Mouse (Mus musculus) telencephalon, adult 2 months (tissue): Measurements from ENCODE around the gene Mvp.
A peak's percentile ranks its signal among the peaks of the same experiment; 100 is the strongest.

ENCODE experiments used
- DNase-seq: peaks from one replicate; pipeline ENCODE4 v3.0.0-alpha.2; 2011; ENCODE audit warnings: low read depth, low spot score

Mvp gene

GRCm38 (mm10) chr7:127014320-127014719 is at the start of gene Mvp:
TSS of gene Mvp (minus strand) at chr7:127014621.
- no peak for DNase-seq

- DNase-seq: peak; percentile 52
These were observed 40.7 kb upstream of the Mvp start for GRCm38 (mm10) chr7:127055026-127055585.

- peak; percentile 78 for DNase-seq
These were observed 27.6 kb upstream of the Mvp start, which contains the start of gene Kif22 for GRCm38 (mm10) chr7:127041851-127042672. TSS of gene Kif22 (minus strand) at chr7:127042471.

- DNase-seq: no peak
These were observed 16.8 kb upstream of the Mvp start for GRCm38 (mm10) chr7:127031244-127031643.

GRCm38 (mm10) chr7:127030172-127030571 is 15.8 kb upstream of the Mvp start:
- no peak for DNase-seq

- DNase-seq: no peak
These were observed 13.5 kb upstream of the Mvp start for GRCm38 (mm10) chr7:127027885-127028284.

- DNase-seq: peak; percentile 100
These were observed 12.7 kb upstream of the Mvp start, which contains the start of gene Maz for GRCm38 (mm10) chr7:127026984-127027726. TSS of gene Maz (minus strand) at chr7:127027037.

GRCm38 (mm10) chr7:127026616-127026983 is 12.2 kb upstream of the Mvp start:
- DNase-seq: no peak

GRCm38 (mm10) chr7:127026161-127026600 is 11.8 kb upstream of the Mvp start:
- no peak for DNase-seq

GRCm38 (mm10) chr7:127025556-127026160 is 11.2 kb upstream of the Mvp start:
- no peak for DNase-seq

- DNase-seq: no peak
These were observed 10.5 kb upstream of the Mvp start for GRCm38 (mm10) chr7:127024755-127025555.

GRCm38 (mm10) chr7:127023896-127024690 is 9.7 kb upstream of the Mvp start:
- no peak for DNase-seq

- DNase-seq: no peak
These were observed 8.9 kb upstream of the Mvp start for GRCm38 (mm10) chr7:127023272-127023691.

GRCm38 (mm10) chr7:127022528-127023271 is 8.3 kb upstream of the Mvp start:
- DNase-seq: no peak

GRCm38 (mm10) chr7:127021563-127022527 is 7.4 kb upstream of the Mvp start:
- no peak for DNase-seq

- DNase-seq: no peak
These were observed 6.6 kb upstream of the Mvp start, which contains the start of the genes Gm42742 and Prrt2 for GRCm38 (mm10) chr7:127020901-127021562. TSS of gene Gm42742 (minus strand) at chr7:127021097. TSS of gene Prrt2 (minus strand) at chr7:127021211.

GRCm38 (mm10) chr7:127020491-127020890 is 6.1 kb upstream of the Mvp start:
- DNase-seq: no peak

- no peak for DNase-seq
These were observed 5.6 kb upstream of the Mvp start for GRCm38 (mm10) chr7:127020031-127020430.
